Mouse (Mus musculus): ENCODE measurements around the gene Umod.

Gene Umod

GRCm38 (mm10) chr7:119443849-119444248 lies 35.2 kb downstream of the Umod start:
- DNase-seq (ENCODE audit: inconsistent age in 2 of 2, low spot score in 1 of 2), result no peak

DNA sequence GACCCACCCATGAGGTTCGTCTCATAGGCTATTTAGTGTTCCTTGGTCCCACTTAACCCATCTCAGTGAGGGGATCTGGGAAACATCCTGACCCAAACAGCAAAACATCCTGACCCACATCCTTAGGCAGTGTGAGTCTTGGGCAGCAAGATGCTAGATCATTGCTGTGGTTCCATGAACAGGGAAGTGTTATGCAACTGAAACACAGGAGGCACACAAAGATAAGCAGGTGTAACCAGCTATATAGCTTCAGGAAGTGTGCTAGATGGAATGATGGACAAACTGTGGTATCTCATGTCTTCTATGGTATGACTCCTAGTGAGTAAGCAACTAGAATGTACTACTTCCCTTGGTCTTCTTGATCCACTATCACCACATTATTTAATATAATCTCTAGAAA lies 37.1 kb downstream of the Umod start:
- DNase-seq (ENCODE audit: inconsistent age in 2 of 2, low spot score in 1 of 2), result no peak

GRCm38 (mm10) chr7:119427180-119427616 lies 51.9 kb downstream of the Umod start:
- DNase-seq (ENCODE audit: inconsistent age in 2 of 2, low spot score in 1 of 2), result peak; percentile 77 to 90

DNA sequence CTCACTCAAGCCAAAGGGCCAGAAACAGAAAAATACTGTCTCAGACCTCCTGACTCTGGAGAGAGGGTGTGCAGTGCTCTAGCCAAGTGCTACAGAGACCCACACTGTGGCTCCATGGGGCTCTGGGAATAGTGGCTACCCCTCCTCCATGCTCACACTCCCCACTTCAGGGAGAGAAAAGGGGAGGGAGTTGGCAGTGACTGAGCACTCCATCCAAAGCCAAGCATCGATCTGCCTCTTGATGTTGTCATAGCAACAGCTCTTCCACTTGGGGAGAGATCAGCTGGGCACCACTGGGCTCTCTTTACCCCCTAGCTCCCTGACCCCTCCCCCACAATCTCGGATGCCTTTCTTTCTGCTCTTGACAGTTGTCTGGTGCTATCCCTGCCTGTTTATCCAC lies 58.4 kb downstream of the Umod start:
- DNase-seq (ENCODE audit: inconsistent age in 2 of 2, low spot score in 1 of 2), result no peak

DNA sequence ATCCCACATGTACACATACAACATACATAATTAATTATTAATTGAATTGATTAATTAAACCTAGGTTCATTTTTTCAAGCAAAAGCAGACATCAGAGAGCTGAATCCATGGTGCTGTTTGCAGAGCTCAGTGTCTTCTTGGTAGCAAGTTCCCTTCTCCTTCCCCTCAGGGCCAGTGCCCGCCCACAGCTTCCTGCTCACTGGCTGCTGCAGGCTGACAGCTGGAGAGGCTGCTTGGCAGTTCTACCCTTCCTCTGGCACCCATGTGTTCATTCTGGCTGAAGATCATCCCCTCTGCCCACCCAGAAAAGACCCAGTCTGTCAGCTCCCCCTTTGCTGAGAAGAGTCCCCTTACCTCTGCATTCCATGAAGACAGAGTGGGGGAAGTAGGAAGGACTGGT lies 60.6 kb downstream of the Umod start:
- no peak for DNase-seq (ENCODE audit: inconsistent age in 2 of 2, low spot score in 1 of 2)

All from adrenal gland, adult (tissue).